Mouse (Mus musculus) kidney, postnatal 0 days (tissue): ENCODE measurements around the gene Sema5b. TPM values are rescaled to one million over a fixed set of nuclear protein-coding genes. Genes with fewer than 3 reads are reported as not detected.

ENCODE experiments used
- ATAC-seq: fragments of 200-750 bp; cut with Nextera tagmentation; replicated peaks from 2 replicates; pipeline ENCODE4 v1.8.0; 2017; ENCODE audit warnings: low read depth, moderate number of reproducible peaks, moderate TSS enrichment, moderate library complexity; ENCODE audit not compliant: low FRiP score
- DNase-seq: peaks from one replicate; pipeline ENCODE4 v3.0.0-alpha.2; 2016; ENCODE audit warnings: low spot score
- H3K27ac ChIP-seq: fragments of 300-500 bp; sonication (generic); 2 replicates; pipeline ENCODE4 v1.5.1; 2014; ENCODE audit warnings: mild to moderate bottlenecking
- H3K27me3 ChIP-seq: fragments of 300-500 bp; sonication (generic); 2 replicates; pipeline ENCODE4 v1.6.1; 2014; ENCODE audit warnings: low read length, mixed read lengths; ENCODE audit not compliant: insufficient read depth
- H3K36me3 ChIP-seq: fragments of 300-500 bp; sonication (generic); 2 replicates; pipeline ENCODE4 v1.6.1; 2014; ENCODE audit warnings: low read length, mixed read lengths; ENCODE audit not compliant: insufficient read depth
- H3K4me1 ChIP-seq: fragments of 300-500 bp; sonication (generic); replicated peaks from 2 replicates; pipeline ENCODE4 v1.6.1; 2014; ENCODE audit warnings: antibody characterized with exemption, low read length, mixed read lengths; ENCODE audit not compliant: insufficient read depth
- H3K4me2 ChIP-seq: fragments of 300-500 bp; sonication (generic); 2 replicates; pipeline ENCODE4 v1.6.1; 2014; ENCODE audit warnings: mild to moderate bottlenecking, low read length, moderate library complexity, mixed read lengths
- H3K4me3 ChIP-seq: fragments of 300-500 bp; sonication (generic); replicated peaks from 2 replicates; pipeline ENCODE4 v1.5.1; 2014; ENCODE audit warnings: low read depth, low read length
- H3K9ac ChIP-seq: fragments of 300-500 bp; sonication (generic); 2 replicates; pipeline ENCODE4 v1.6.1; 2014; ENCODE audit warnings: low read depth, low read length
- H3K9me3 ChIP-seq: fragments of 300-500 bp; sonication (generic); replicated peaks from 2 replicates; pipeline ENCODE4 v1.6.1; 2016; ENCODE audit warnings: low read length, inconsistent platforms, mixed read lengths
- CTCF ChIP-seq: IDR thresholded peaks from 2 replicates; pipeline ENCODE4 v1.5.1; 2016; ENCODE audit warnings: antibody characterized with exemption, low read depth, mild to moderate bottlenecking, moderate library complexity
- WGBS: fragments of 180-500 bp; shearing (Covaris S2); extraction: QIAGEN DNeasy Blood & Tissue Kit; methylation state at CpG from one replicate; pipeline ENCODE4 v1.1.7; 2014; 5-methylcytosine and 5-hydroxymethylcytosine counted together
- polyA plus RNA-seq: library from polyadenylated mRNA; unstranded; fragments of >200 nt; fragmentation: Nextera tagmentation; extraction: Ambion mirVana; gene quantifications from 2 replicates; pipeline ENCODE4 v1.2.1, GENCODE M21; 2015

Sema5b gene
- polyA plus RNA-seq, 1 experiment from 2014 or later: 1.7 TPM

DNA sequence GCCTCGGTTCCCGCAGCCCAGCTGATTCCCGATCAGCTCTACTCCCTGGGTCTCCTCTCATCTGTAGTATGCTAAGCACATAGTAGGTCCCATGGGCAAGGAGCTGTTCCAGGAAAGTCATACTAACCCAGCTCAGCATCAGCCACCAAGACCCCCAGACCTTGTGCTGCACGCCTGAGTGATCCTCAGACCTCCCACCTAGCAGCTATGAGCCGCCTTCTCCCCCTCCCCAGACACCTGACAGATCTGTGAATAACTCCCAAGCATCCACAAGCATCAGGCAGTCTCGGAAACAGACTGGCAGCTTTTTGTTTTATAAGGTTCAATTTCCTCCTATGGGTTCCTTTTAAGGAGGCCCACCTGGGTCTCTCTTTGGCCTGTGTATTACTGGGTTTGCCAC lies 83.9 kb downstream of the Sema5b start:
- no peaks in the 10 kb centered on the region for H3K27me3 ChIP-seq
- no peak for TF ChIP-seq CTCF
- H3K9me3 ChIP-seq: no peaks in the 10 kb centered on the region
- no peak overlapping the region for H3K27ac ChIP-seq
- H3K9ac ChIP-seq: no peak overlapping the region
- ATAC-seq (no peak), DNase-seq (no peak)
- no peak overlapping the region for H3K4me3 ChIP-seq
- no peak overlapping the region for H3K4me2 ChIP-seq
- H3K4me1 ChIP-seq: no peaks in the 10 kb centered on the region
- no peaks in the 10 kb centered on the region for H3K36me3 ChIP-seq
- WGBS: 61% methylated on average over 6 of the region's 6 CpGs

DNA sequence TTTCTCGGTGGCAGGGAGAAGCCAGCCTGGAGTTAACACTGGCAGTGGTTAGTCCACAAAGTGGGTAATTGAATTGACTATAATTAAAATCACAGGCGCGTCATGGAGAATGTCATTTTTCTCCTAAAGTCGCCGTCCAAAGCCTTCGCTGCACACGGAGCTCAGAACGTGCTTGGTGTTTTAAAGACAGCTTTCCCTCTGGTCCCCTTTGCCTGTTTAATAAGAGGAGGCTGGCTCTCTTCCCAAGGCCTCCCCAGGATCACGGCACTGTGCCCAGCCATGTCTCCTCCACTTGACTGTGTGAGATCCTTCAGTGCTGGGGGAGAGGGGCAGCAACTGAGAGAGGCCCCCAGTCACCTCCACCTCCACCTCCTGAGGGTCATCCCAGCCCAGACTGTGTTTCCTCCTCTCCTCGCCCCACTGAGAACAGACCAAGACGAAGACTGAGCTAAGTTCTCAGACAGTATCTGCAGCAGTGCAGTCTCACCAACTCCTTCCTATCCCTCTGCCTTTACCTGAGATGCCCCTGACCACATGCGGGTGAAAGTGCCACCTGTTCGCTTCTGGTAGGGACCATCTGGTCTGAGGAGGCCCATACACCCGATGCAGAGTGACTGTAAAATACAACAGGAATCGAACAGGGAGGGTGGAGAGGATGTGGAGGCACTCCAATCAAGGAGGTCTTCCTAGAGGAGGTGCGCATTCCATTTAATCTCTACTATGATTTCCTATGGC lies 84.5 kb downstream of the Sema5b start:
- Histone ChIP-seq H3K27ac (no peak overlapping the region), H3K9me3 (no peaks in the 10 kb centered on the region), H3K27me3 (no peaks in the 10 kb centered on the region), H3K4me2 (no peak overlapping the region), H3K9ac (no peak overlapping the region), H3K36me3 (no peaks in the 10 kb centered on the region), H3K4me1 (no peaks in the 10 kb centered on the region), H3K4me3 (no peak overlapping the region)
- WGBS: 65% methylated on average over 16 of the region's 16 CpGs
- no peak for TF ChIP-seq CTCF
- DNase-seq: no peak
- no peak for ATAC-seq

- H3K27me3 ChIP-seq: no peaks in the 10 kb centered on the region
- DNase-seq (peak; percentile 85), ATAC-seq (no peak; the same call in 1 of the 2 replicates)
- TF ChIP-seq CTCF: peak; percentile 95
- no peaks in the 10 kb centered on the region for H3K4me1 ChIP-seq
- H3K4me2 ChIP-seq: no peak overlapping the region
- no peaks in the 10 kb centered on the region for H3K36me3 ChIP-seq
- 35% methylated on average over 10 of the region's 10 CpGs for WGBS
- no peak overlapping the region for H3K9ac ChIP-seq
- no peak overlapping the region for H3K4me3 ChIP-seq
- H3K9me3 ChIP-seq: no peaks in the 10 kb centered on the region
- H3K27ac ChIP-seq: no peak overlapping the region
Measured at GRCm38 (mm10) chr16:35627992-35628607, 87.2 kb downstream of the Sema5b start.

- whole genome bisulfite sequencing: 30% methylated on average over 16 of the region's 16 CpGs
- ATAC-seq (no peak), DNase-seq (peak; percentile 47)
- Histone ChIP-seq H3K9ac (no peak overlapping the region), H3K36me3 (no peaks in the 10 kb centered on the region), H3K27ac (no peak overlapping the region), H3K4me3 (no peak overlapping the region), H3K9me3 (no peaks in the 10 kb centered on the region), H3K27me3 (no peaks in the 10 kb centered on the region), H3K4me2 (peak overlapping the region; percentile 28; the same call in 1 of the 2 replicates), H3K4me1 (no peaks in the 10 kb centered on the region)
- TF ChIP-seq CTCF: no peak
Measured at GRCm38 (mm10) chr16:35630470-35631183, 89.7 kb downstream of the Sema5b start.

DNA sequence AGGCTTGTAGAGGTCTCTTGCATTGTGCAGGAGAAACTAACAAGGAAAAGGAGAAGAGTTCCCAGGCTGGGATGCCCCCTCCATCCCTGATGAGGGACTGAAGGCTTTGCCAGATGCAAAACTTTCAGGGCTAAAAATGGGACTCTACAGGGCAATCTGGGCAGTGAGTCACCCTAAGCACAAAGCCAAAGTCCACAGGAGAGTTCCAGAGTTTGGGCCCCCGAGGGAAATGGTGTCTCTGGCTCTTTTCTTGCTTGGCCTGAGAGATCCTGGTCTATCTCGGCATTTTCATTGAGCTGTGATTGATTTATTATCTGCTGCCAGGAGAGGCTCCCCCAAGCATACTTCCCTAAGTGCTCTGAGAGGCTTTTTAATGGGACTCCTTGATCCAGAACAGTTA lies 92.1 kb downstream of the Sema5b start:
- Histone ChIP-seq H3K9me3 (no peaks in the 10 kb centered on the region), H3K4me1 (no peaks in the 10 kb centered on the region), H3K27ac (no peak overlapping the region), H3K4me3 (no peak overlapping the region), H3K9ac (no peak overlapping the region), H3K27me3 (no peaks in the 10 kb centered on the region), H3K36me3 (no peaks in the 10 kb centered on the region), H3K4me2 (no peak overlapping the region)
- no peak for ATAC-seq
- no peak for TF ChIP-seq CTCF
- DNase-seq: no peak
- WGBS: 20% methylated on average over 2 of the region's 2 CpGs

DNA sequence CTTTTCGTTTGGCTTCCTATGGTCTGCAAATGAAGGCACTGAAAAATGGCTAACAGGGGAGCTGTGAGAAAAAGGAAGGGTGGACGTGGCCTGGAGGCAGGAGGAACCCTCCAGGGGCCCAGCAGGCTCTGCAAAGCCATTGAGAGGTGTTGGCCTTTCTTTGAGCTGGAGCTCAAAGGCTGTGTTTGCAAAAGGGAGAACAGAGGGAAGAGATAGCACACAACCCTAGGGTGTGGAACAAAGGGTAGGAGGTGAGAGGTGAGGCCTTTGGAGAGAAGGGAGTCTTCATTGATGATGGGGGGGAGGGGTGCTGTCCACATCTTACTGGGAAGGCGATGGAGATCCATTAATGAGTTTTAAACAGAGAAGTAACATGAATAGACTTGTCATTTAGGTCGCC lies 94.0 kb downstream of the Sema5b start:
- Histone ChIP-seq H3K27ac (no peak overlapping the region), H3K4me2 (no peak overlapping the region), H3K36me3 (no peaks in the 10 kb centered on the region), H3K9ac (no peak overlapping the region), H3K9me3 (no peaks in the 10 kb centered on the region), H3K4me3 (no peak overlapping the region), H3K27me3 (no peaks in the 10 kb centered on the region), H3K4me1 (no peaks in the 10 kb centered on the region)
- no peak for DNase-seq
- TF ChIP-seq CTCF: no peak
- ATAC-seq: no peak
- WGBS: 67% methylated on average over 4 of the region's 4 CpGs
